17 mouse cellular contexts compared by ENCODE assay signal in the genomic region with DNA sequence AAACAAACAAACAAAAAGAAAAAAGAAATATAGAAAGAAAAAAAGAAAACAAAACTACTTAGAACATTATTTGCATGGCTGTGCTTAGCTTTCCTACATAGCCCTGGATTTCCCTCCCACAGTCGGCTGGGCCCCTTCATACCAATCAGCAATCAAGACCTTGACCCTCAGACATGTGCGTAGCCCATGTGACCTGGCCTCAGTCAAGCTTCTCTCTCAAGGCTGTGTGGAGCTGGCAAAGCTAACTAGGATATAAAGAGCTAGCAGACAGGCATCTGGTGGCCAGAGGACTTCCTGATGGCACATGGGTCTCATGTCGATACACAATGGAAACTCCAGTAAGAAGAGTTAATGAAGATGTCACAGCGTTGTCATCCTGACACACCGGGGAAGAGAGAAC.
"Had no signal": no experiment of that assay in that cellular context is flagged by ENCODE, and none has a peak within 500 bp of the region (broad histone marks: within the 10 kb centered on the region; RNA-seq: fewer than 3 reads in every experiment).

No protein-coding gene starts in this region.

- H3K9me3 ChIP-seq: kidney, embryonic 15.5 days; limb, embryonic 12.5 days; limb, embryonic 15.5 days; midbrain, embryonic 12.5 days; midbrain, embryonic 15.5 days; neural tube, embryonic 12.5 days; neural tube, embryonic 15.5 days; stomach, embryonic 15.5 days had no signal

- H3K4me3 ChIP-seq: kidney, embryonic 15.5 days; limb, embryonic 12.5 days; limb, embryonic 15.5 days; midbrain, embryonic 12.5 days; midbrain, embryonic 15.5 days; neural tube, embryonic 12.5 days; neural tube, embryonic 15.5 days; stomach, embryonic 15.5 days had no signal

- H3K4me2 ChIP-seq: kidney, embryonic 15.5 days; limb, embryonic 12.5 days; limb, embryonic 15.5 days; midbrain, embryonic 12.5 days; midbrain, embryonic 15.5 days; neural tube, embryonic 12.5 days; neural tube, embryonic 15.5 days; stomach, embryonic 15.5 days had no signal

- H3K27ac ChIP-seq: kidney, embryonic 15.5 days; limb, embryonic 12.5 days; limb, embryonic 15.5 days; midbrain, embryonic 12.5 days; midbrain, embryonic 15.5 days; neural tube, embryonic 12.5 days; neural tube, embryonic 15.5 days; stomach, embryonic 15.5 days had no signal

- H3K27me3 ChIP-seq: kidney, embryonic 15.5 days; limb, embryonic 12.5 days; limb, embryonic 15.5 days; midbrain, embryonic 15.5 days; neural tube, embryonic 12.5 days; neural tube, embryonic 15.5 days; stomach, embryonic 15.5 days had no signal

- ATAC-seq: midbrain, embryonic 15.5 days had no signal

- H3K36me3 ChIP-seq: kidney, embryonic 15.5 days; limb, embryonic 12.5 days; limb, embryonic 15.5 days; midbrain, embryonic 12.5 days; midbrain, embryonic 15.5 days; neural tube, embryonic 12.5 days; neural tube, embryonic 15.5 days; stomach, embryonic 15.5 days had no signal

- H3K9ac ChIP-seq: kidney, embryonic 15.5 days; limb, embryonic 12.5 days; limb, embryonic 15.5 days; midbrain, embryonic 12.5 days; midbrain, embryonic 15.5 days; neural tube, embryonic 12.5 days; neural tube, embryonic 15.5 days; stomach, embryonic 15.5 days had no signal

- H3K4me1 ChIP-seq: limb, embryonic 15.5 days; midbrain, embryonic 12.5 days; midbrain, embryonic 15.5 days; stomach, embryonic 15.5 days had no signal

- DNase-seq: kidney, adult 11 months; kidney, adult 8-10 months; left cerebral cortex, postnatal 4 days; lung, adult 2 months; lung, postnatal 14 days; lung, postnatal 4 days; right cerebral cortex, adult 18-20 months; right cerebral cortex, postnatal 25 days; spleen, adult 18-20 months had no signal
